Mouse (Mus musculus): ENCODE results near the gene Slc31a1.

Gene Slc31a1

GRCm38 (mm10) chr4:62360088-62360804 is at the start of gene Slc31a1, which contains the start of gene Fkbp15:
Slc31a1 (plus strand) TSS chr4:62360727.
Fkbp15 (minus strand) TSS chr4:62360548.
- DNase-seq (ENCODE audit: low read depth in 1 of 2, low spot score in 2 of 2): peak; percentile 95 to 99

- DNase-seq (ENCODE audit: low read depth in 1 of 2, low spot score in 2 of 2): no peak
Measured at GRCm38 (mm10) chr4:62312821-62313220, 47.7 kb upstream of the Slc31a1 start.

GRCm38 (mm10) chr4:62313641-62314211 is 46.8 kb upstream of the Slc31a1 start:
- no peak for DNase-seq (ENCODE audit: low read depth in 1 of 2, low spot score in 2 of 2)

GRCm38 (mm10) chr4:62314516-62314915 is 46.0 kb upstream of the Slc31a1 start:
- DNase-seq (ENCODE audit: low read depth in 1 of 2, low spot score in 2 of 2): no peak

- DNase-seq (ENCODE audit: low read depth in 1 of 2, low spot score in 2 of 2): no peak
Measured at GRCm38 (mm10) chr4:62316456-62316855, 44.1 kb upstream of the Slc31a1 start.

DNA sequence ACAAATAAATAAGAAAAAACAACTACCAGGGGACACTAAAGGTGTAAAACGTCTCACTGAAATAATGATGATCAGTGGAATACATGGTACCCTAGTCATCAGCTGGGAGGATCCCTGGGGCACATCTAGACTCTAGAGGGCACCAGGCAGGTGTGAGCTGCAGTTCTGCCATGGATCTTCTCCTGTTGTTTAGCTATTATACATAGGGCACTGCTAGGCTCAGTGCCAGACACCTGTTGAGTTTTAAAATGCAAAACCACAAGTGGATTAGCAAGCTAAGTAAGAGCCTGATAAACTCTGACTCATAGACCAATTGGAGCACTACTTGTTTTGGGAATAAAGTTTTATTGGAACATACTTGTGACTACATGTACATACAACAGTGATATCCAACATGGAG is 42.2 kb upstream of the Slc31a1 start:
- no peak for DNase-seq (ENCODE audit: low read depth in 1 of 2, low spot score in 2 of 2)

GRCm38 (mm10) chr4:62322684-62323083 is 37.8 kb upstream of the Slc31a1 start:
- DNase-seq (ENCODE audit: low read depth in 1 of 2, low spot score in 2 of 2): peak; percentile 53 to 61

GRCm38 (mm10) chr4:62326111-62326510 is 34.4 kb upstream of the Slc31a1 start:
- DNase-seq (ENCODE audit: low read depth in 1 of 2, low spot score in 2 of 2): no peak

GRCm38 (mm10) chr4:62328941-62329660 is 31.4 kb upstream of the Slc31a1 start:
- no peak for DNase-seq (ENCODE audit: low read depth in 1 of 2, low spot score in 2 of 2)

DNA sequence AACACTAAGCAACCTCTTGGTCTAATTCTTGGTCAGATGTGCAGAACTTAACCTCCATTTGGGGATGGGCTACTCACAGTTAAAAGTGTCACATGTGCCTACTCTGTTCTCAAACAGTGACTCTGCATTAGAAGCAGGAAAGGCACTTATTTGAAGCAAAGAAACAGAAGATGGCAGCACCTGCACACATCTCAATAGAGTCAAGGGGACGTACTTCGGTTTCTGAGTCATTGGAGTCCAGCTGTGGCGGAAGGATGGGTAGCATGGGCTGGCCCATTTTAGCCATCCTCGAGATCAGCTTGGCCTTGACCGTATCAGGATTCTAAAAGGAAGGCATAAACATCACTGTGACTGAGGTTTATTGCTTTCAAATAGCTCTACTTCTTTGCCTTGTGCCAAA is 28.6 kb upstream of the Slc31a1 start:
- DNase-seq (ENCODE audit: low read depth in 1 of 2, low spot score in 2 of 2): no peak

GRCm38 (mm10) chr4:62338536-62338935 is 22.0 kb upstream of the Slc31a1 start:
- no peak for DNase-seq (ENCODE audit: low read depth in 1 of 2, low spot score in 2 of 2)

DNA sequence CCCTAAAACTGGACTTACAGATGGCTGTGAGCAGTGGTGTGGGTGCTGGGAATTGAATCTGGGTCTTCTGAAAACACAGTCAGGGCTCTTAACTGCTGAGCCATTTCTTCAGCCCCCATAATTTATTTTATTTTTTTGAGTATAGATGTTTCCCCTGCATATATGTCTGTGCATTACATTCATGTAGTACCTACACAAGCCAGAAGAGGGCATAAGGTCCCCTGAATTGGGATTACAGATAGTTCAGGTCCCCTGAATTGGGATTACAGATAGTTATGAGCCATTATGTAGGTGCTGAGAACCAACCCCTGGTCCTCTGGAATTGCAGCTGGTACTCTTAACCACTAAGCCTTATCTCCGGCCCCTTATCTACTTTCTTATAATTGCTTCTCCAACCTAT is 16.5 kb upstream of the Slc31a1 start:
- DNase-seq (ENCODE audit: low read depth in 1 of 2, low spot score in 2 of 2): no peak

DNA sequence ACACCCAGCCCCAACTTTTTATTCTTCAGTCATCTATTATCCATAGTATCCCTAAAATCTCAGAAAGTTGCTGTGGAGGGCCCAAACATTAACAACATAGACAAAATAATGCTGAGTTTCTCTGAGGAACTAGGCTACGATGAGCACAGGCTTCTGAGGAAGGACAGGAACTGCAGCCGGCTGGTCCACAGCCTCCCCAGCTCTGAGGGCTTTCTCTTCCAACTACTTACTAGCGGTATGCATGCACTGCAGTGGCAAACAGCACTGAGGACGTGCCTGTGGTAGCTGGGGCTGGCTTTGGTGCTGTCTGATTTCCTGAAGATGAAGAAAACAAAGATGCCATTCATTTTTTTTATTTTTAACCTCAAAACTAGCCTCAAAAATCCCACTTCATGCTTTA is 14.7 kb upstream of the Slc31a1 start:
- DNase-seq (ENCODE audit: low read depth in 1 of 2, low spot score in 2 of 2): no peak

DNA sequence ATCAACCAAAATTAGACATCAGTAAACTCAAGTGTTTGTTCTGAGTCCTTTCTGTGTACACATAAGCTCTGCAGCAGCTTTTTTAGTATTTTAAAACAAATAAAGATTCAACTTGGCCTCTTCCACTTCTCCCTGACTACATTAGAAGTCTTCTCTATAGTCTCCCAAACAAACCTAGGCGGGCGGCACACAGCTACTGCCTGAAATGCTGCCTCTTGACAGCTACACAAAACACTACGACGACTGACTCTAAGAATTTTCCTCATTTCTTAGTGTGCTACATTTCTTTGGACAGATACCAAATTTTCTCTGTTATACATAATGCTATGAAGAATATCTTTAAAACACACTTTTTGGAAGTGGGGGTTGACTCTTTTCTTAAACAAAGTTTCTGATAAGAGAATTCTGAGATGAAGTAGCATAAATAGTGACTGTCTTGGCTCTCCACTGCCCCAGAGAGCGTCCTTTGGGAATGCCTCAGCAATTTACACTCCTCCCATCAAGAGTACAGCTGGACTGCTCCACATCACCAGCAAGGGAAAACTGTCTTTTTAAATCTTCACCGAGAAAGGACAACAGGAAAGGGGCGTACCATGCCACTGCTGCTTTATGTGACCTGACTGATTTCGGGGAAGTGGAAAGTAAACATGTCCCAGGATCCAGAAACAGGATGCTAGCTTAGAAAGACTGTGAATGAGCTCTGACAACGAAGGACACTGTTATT is 12.8 kb upstream of the Slc31a1 start:
- no peak for DNase-seq (ENCODE audit: low read depth in 1 of 2, low spot score in 2 of 2)

- DNase-seq (ENCODE audit: low read depth in 1 of 2, low spot score in 2 of 2): no peak
Measured at GRCm38 (mm10) chr4:62348329-62348705, 12.2 kb upstream of the Slc31a1 start.

DNA sequence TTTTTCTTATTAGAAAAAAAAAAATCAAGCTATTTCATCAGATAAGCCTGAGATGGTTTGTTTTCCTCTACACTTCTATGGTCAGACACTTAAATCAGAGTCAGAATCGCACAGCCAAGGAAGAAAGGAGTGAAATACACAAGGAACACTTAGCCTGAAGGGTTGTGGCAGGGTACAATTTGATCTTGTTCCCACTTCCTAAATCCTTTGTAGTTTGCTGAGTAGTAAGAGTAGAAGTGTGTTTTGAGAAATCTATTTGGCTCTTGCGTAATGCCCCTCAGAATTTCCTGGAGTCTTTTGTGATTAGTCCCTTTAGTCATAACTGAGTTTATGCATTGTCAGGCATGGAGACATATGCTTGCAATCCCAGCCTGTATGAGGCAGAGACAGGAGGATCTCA is 11.2 kb upstream of the Slc31a1 start:
- peak in 1 of 2 experiments; percentile 20 for DNase-seq (ENCODE audit: low read depth in 1 of 2, low spot score in 2 of 2)

GRCm38 (mm10) chr4:62357631-62358148 is 2.8 kb upstream of the Slc31a1 start:
- DNase-seq (ENCODE audit: low read depth in 1 of 2, low spot score in 2 of 2): no peak

GRCm38 (mm10) chr4:62359256-62359775 is 1.2 kb upstream of the Slc31a1 start:
- DNase-seq (ENCODE audit: low read depth in 1 of 2, low spot score in 2 of 2): no peak

DNA sequence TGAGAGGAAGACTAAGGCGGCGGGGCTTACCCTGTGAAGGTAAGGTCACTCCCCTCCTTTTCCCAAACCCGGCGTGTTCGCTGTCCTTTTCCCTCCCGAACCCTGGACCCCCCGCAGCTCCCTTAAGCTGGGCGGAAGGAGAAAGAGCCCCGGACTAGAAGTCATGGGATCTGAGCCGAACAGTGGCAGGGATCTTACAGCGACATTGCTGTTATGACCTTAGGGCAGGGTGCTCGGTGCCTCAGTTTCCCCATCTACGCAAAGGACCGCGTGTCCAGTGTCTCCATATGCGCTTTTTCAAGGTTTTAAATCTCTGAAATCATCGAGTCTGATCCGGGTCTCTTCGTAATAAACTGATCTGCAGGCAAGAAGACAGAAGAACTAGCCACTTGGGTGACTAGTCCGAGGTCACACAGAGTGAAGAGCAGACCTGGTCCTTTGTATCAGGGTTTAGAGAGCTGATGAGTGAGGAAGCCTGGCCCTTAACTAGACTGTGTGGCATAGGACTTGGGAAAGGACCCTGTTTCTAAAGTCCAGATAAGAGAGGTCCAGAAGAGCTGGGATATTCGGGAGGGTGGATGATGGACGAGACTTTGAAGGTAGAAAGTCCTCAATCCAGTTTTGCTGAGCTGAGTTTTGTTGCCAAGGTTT is 403 bp downstream of the Slc31a1 start:
- DNase-seq (ENCODE audit: low read depth in 1 of 2, low spot score in 2 of 2): no peak

DNA sequence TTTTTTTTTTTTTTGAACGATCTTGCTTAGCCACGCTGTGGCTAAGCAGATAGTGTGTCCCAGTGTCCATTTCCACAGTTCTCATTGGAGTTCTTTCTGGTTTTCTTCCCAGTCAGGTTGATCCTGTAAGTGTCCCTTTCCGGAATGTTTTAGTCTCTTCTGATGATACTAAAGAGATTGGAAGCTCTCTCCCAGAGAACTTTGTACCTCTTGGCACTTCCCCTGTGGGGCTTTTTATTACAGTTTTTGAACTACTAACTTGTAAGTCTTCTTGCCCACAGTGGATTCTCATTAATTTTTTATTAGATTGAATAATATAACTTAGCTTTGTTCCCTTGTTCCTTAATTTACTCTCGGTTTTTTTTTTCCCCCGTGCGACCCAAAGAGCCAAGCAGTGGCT is 1.0 kb downstream of the Slc31a1 start:
- DNase-seq (ENCODE audit: low read depth in 1 of 2, low spot score in 2 of 2): no peak

DNA sequence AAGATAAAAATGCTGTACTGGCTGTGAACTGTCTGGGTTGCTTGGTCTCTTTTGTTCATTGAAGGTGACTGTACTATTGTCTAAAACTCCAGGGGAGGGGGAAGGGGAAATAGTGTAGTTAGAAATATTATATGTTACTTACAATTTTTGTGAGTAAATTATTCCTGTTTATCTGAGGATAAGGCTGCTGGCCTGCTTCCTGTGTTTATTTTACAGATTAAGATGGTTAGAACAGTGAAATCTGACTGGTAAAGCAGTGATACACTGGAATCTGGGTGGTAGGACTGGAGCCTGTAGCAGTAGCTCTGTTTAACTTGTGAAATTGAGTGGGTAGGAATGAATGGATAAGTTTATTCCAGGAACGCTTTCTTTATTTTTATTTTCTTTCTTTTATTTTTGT is 1.5 kb downstream of the Slc31a1 start:
- no peak for DNase-seq (ENCODE audit: low read depth in 1 of 2, low spot score in 2 of 2)
